Mouse (Mus musculus) heart, postnatal 4 days (tissue): ENCODE data around the gene Kdelr2. TPM values are rescaled to one million over a fixed set of nuclear protein-coding genes. Genes with fewer than 3 reads are reported as not detected.
"Not testable (repeated sequence)": the region's sequence is repeated elsewhere in the genome, so short reads cannot be mapped to it uniquely, and the experiment has no call there.

Source experiments
- DNase-seq: peaks from one replicate; pipeline ENCODE4 v3.0.0; 2021
- total RNA-seq, 2 experiments: library from RNA; stranded (reverse); gene quantifications; 2 replicates each; pipeline ENCODE4 v1.2.3; 2021

Gene Kdelr2
- 100 to 1,000 TPM; 118 to 122 TPM for total RNA-seq

GRCm38 (mm10) chr5:143403221-143404147 lies at the start of gene Kdelr2:
TSS of gene Kdelr2 (plus strand) at chr5:143403838.
- DNase-seq = peak; percentile 93

GRCm38 (mm10) chr5:143356017-143356416 lies 47.6 kb upstream of the Kdelr2 start:
- no peak for DNase-seq

GRCm38 (mm10) chr5:143356686-143357388 lies 46.8 kb upstream of the Kdelr2 start, which contains the start of gene Grid2ip:
TSS of gene Grid2ip (plus strand) at chr5:143357338.
- no peak for DNase-seq

- no peak for DNase-seq
Measured at GRCm38 (mm10) chr5:143357564-143357963, 46.1 kb upstream of the Kdelr2 start.

- no peak for DNase-seq
Measured at GRCm38 (mm10) chr5:143359263-143359662, 44.4 kb upstream of the Kdelr2 start.

- DNase-seq = no peak
Measured at GRCm38 (mm10) chr5:143360000-143360399, 43.6 kb upstream of the Kdelr2 start.

GRCm38 (mm10) chr5:143361428-143361827 lies 42.2 kb upstream of the Kdelr2 start:
- no peak for DNase-seq

GRCm38 (mm10) chr5:143363678-143364615 lies 39.7 kb upstream of the Kdelr2 start:
- peak; percentile 49 for DNase-seq

GRCm38 (mm10) chr5:143367931-143368330 lies 35.7 kb upstream of the Kdelr2 start:
- no peak for DNase-seq

GRCm38 (mm10) chr5:143369611-143370255 lies 33.9 kb upstream of the Kdelr2 start:
- DNase-seq = peak; percentile 25

- DNase-seq = no peak
Measured at GRCm38 (mm10) chr5:143370416-143371145, 33.1 kb upstream of the Kdelr2 start.

- no peak for DNase-seq
Measured at GRCm38 (mm10) chr5:143371146-143371510, 32.5 kb upstream of the Kdelr2 start.

GRCm38 (mm10) chr5:143372818-143373217 lies 30.8 kb upstream of the Kdelr2 start:
- DNase-seq = no peak

GRCm38 (mm10) chr5:143375242-143375641 lies 28.4 kb upstream of the Kdelr2 start:
- DNase-seq = peak; percentile 81

- no peak for DNase-seq
Measured at GRCm38 (mm10) chr5:143376156-143376555, 27.5 kb upstream of the Kdelr2 start.

GRCm38 (mm10) chr5:143386797-143387621 lies 16.6 kb upstream of the Kdelr2 start:
- no peak for DNase-seq

GRCm38 (mm10) chr5:143394184-143394583 lies 9.5 kb upstream of the Kdelr2 start:
- DNase-seq = no peak

GRCm38 (mm10) chr5:143394966-143395365 lies 8.7 kb upstream of the Kdelr2 start:
- DNase-seq = not testable (repeated sequence)

- DNase-seq = peak; percentile 25
Measured at GRCm38 (mm10) chr5:143395649-143396048, 8.0 kb upstream of the Kdelr2 start.

GRCm38 (mm10) chr5:143400501-143400900 lies 3.1 kb upstream of the Kdelr2 start:
- DNase-seq = no peak
